Mouse (Mus musculus) neural tube, embryonic 10.5 days (tissue): ENCODE measurements around the gene Ptrh1.

Experiments
- DNase-seq: peaks from one replicate; pipeline ENCODE4 v3.0.0-alpha.2; 2017; ENCODE audit warnings: low spot score; ENCODE audit errors: extremely low spot score

Gene Ptrh1

DNA sequence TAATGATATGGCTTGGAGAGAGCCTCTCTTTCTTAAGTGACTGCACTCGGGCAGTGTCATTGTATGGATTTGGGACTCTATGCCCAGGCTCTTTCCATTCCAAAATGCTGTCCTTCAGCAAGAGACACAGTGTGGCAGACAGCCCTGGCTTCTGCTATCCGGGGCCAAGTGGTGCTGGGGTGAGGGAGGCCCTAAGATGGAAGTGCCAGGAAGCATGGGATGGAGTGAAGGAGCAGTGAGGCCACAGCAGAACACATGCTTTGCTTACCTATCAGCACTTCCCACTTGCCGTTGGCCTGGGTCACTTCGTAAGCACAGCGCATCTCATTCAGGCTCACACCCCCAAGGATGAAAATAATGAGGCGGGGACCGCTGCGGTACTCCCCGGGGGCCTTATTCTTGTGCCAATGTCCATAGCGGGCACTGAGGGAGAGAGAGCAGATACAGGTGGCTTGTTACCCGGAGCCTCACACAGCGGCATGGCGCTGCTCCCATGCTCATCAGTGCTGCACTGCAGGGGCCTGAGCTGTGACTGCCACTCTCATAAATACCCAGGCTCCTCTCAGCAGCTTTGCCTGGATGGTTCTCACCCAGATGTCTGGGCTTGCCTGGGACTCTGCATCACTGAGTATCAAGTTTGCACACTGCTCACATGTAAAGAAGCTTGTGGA lies 20.3 kb downstream of the Ptrh1 start:
- DNase-seq, result no peak

DNA sequence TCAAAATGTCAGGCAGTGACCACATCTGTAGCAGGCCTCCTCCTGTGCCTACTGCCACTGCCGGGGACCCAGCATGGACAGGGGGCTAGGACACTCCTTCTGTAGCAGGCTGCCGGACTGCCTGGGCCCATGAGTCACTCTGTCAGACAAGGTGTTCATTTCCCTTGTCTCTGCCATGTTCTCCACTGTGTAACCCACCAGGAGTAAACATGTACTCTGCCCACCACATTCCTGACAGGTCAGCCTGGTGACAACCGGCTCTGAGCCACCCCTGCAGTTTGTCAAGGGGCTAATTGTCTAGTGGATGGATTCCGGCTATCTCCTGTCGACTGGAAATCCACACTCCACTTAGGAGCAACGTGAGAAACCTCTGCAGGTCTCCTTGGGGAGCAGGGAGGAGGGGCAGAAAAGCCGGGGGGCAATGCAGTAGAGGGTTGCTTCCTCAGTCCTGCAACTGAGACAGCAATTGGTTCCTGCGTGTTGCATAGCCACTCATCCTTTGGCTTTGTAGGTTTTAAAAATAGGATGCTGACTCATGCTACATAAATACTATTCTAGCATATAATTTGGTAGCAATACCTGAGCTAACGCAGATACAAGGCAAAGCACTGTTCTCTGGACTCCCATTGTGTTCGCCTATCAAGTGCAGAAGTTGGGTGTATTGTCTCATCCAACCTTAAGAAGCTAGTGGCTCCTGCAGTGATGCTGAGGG lies 22.8 kb downstream of the Ptrh1 start:
- DNase-seq, result no peak

GRCm38 (mm10) chr2:32808816-32809566 lies 33.4 kb downstream of the Ptrh1 start:
- no peak for DNase-seq

DNA sequence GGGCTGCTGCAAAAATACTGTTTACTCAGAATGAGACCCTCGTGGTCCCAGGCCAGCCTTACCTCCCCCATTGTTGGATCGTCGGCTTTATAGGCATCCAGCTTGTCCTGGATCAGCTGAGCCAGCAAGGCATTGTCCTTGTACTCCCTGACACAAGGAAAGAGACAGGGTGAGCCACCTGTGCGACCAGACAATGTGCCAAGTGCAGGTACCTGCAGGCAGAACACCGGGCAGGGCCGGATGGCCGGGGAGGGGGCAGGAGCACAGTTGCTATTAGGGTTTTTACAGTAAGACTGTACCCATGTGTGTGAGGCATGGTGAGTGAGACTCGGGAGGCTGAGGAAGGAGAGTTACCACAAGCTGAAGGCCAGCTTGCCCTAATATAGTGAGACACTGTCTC lies 36.4 kb downstream of the Ptrh1 start:
- no peak for DNase-seq

GRCm38 (mm10) chr2:32816497-32816896 lies 40.9 kb downstream of the Ptrh1 start:
- no peak for DNase-seq

DNA sequence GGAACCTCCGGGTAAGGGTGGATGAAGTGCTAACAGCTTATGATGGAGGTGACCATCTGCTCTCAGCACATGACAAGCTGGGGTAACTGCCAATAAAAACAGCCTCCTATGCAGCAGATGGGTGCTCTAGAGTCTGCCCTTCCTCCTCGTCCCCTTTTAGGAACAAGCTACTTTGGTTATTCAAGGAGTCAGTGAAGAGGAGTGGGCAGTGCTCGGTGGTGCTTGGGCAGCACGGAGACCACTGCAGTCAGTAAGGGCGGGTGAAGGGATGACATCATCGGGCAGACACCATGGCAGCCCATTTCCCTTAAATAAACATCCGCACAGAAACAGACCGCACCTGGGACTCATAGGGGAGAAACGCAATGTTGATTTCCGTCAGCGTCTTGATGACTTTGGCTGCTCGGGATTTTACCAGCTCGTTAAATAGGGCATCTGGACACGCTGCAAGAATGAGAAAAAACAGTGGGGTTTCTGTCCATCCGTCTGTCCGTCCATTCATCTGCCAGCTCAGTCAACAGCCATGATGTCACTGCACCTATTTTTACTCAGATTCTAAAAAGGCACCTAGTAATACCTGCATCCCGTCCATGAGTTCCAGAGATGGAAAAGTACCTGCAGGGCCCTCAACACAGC lies 41.5 kb downstream of the Ptrh1 start:
- DNase-seq, result no peak

DNA sequence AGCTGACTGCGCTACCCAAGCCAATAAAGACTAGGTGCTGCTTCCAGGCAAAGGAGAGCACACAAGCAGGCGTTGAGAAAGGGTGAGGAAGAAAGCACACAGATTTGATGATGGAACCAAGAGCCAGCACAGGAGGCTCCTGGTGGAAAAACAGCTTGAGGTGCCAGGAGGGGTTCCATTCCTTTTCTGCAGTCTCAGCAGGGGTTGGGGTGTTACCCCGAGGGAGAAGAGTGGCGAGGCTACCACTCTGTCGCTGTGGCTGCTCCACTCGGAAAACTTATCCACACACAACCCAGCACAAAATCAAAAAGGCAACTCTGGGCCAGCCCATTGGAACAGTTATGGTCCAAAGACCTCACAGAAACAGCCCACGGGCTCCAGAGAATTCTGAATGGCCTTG lies 42.0 kb downstream of the Ptrh1 start:
- no peak for DNase-seq

DNA sequence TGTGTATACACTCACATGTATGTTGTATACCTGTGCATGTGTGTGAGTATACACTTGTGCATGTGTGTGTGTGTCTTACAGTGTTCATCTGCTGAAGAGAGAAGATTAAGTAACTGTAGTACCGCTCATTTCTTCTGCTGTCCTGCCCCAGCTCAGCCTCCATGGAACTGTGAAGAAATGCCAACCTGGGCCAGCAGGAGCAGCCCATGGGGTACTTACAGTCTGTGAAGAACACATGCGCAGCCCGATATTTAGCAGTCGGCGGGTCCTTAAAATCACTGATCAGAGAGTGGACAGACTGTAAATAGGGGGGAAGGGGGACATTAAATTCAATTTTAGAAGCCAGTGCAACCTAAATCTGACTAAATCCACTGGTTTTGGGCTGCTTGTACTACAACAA lies 42.6 kb downstream of the Ptrh1 start:
- no peak for DNase-seq

- DNase-seq, result peak; percentile 39
These were observed 45.6 kb downstream of the Ptrh1 start for GRCm38 (mm10) chr2:32821041-32821802.

DNA sequence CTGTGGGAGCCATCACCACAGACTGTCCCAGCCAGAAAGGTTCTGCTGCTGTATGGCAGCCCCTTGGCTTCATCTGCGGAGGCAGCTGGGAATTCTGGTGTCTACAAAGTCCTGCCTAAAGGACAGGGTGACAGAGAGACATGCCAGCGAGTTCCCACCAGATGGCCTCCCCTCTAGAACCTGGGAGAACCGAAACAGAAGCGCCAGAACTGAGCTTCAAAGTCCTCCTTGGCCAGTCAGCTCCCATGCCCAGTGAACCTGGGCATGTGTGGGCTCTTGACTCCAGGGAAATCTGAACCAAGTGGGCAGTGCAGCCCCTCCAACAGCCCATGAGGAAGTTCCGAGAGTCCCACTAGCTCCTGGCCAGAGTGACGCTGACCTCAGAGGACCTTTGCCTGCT lies 47.1 kb downstream of the Ptrh1 start:
- DNase-seq, result no peak

DNA sequence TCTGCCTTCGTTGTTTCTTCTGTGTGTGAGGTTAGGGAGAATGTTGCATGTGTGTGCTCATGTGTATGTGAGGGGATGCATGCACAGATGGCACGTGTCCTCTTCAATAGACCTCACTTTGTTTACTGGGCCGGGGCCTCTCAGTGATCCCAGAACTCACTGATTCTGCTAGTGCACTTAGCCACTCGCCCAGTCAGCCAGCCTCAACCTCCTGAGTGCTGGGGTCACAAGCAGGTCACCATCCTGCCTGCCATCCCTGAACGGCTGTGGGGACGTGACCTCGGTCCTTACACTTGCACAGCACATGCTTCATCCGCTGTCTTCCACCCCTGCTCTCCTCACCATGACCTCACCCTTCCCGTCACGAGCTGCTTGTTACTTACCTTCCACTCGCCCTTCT lies 47.6 kb downstream of the Ptrh1 start:
- peak; percentile 41 for DNase-seq

- DNase-seq, result peak; percentile 24
These were observed 48.1 kb downstream of the Ptrh1 start for GRCm38 (mm10) chr2:32823579-32824154.

GRCm38 (mm10) chr2:32824181-32824580 lies 48.6 kb downstream of the Ptrh1 start:
- DNase-seq, result peak; percentile 37

DNA sequence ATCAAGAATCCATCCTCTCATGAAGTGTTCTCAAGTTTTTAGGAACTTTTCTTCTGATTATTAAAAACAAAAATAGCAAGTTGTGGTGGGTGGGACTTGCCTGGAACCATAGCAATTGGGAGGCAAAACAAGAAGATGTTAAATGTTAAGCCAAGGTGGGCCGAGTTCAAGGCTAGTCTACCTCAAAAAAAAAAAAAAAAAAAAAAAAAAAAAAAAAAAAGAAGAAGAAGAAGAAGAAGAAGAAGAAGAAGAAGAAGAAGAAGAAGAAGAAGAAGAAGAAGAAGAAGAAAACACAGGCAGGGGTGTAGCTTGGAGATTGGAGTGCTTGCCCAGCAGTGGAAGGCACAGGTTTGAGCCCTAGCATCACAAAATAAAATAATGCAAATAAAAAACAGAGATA lies 49.2 kb downstream of the Ptrh1 start:
- no peak for DNase-seq

DNA sequence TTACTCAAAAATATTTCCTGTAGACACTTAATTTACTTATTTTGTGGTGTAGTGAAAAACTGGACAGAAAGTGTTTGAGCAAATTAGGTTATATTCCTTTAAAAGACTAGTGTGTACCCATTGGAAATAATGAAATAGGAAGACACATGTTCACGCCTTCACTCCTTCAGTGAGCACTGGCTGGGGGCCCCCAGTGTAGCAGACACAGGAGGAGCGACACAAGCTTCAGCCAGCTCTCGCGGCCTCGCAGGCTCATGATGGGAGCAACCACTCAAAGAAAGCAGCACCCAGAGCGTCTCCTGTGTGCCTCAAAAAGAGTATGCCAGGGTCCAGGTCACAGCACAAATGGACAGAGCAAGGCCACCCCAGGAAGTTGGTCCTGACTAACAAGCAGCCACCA lies 50.2 kb downstream of the Ptrh1 start:
- DNase-seq, result no peak
